Mouse (Mus musculus) mature B cell (primary cell): ENCODE measurements around the gene Pebp1.
"Not testable (repeated sequence)": the region's sequence is repeated elsewhere in the genome, so short reads cannot be mapped to it uniquely, and the experiment has no call there.

ENCODE experiments used
- in situ Hi-C: fragments of 300-500 bp; cut with MboI; formaldehyde crosslinking; loops from 2 replicates; pipeline ENCODE4 v1.14.3; 2019

The Pebp1 gene

DNA sequence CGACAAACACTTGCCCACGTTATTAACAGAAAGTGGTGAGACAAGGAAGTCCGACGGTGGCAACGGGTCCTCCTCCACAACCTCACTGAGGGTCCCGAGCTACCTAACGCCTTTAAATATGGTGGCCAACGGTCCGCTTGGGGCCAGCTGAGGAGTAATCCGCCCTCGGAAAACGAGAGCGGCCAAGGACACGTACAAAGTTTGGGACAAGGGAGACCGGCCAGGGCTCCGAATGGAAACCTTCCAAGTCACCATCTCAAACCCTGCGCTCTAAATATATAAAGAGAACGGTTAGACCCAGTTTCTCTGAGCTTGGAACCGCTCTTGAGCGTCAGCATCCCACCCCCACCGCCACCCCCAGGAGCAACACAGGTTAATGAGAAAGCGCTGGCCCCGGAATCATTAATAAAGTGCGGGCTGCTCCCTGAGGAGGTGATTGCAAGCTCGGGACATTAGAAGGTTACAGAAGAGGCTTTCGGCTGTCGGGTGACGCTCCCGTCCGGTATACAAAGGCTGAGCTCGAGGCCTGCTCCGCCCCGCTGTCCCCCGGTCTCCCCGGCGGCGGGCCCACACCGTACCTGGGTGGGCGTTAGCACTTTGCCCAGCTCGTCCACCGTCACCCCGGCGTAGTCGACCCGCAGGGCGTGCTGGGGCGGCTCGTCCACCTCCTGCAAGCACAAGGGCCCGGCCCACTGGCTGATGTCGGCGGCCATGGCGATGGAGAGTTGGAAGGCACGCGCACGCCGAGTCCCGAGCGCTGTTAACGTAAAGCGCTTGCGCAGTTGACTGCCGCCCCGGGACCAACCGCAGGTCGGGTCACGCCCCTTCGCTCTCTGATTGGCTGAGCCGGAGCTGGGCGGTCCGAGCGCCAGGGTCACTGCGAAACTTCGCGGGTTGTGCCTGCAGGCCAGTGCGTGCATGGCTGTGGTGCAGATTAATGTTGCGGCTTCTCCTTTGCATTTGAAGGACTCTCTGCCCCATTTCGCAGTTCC, at the start of gene Pebp1:
Pebp1 (minus strand) TSS at position 795 of the 992 bp plus-strand sequence.
- in situ Hi-C loops = loop anchor here (10.0 kb wide), 1 partner anchor 172 kb away; the partner anchor contains the start of gene Suds3

DNA sequence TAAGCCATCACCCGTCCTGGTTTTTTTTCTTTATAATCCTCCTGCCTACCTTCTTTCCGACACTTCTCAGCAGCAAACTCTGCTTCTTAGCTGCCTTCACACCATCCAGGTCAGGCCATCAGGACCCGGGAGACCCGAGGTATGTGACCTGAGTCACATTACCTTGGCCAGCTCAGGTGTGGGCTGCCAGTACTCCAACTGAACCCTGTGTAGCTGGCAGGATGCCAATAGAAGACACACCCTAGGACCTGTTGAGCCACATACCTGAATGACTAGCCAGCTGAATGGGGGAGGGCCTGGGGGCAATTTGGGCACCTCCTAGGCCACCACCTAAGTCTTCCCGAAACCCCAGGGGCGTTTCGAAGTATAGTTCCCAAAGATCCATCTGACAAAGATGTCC, 43.0 kb upstream of the Pebp1 start:
- in situ Hi-C loops = no loop called here

DNA sequence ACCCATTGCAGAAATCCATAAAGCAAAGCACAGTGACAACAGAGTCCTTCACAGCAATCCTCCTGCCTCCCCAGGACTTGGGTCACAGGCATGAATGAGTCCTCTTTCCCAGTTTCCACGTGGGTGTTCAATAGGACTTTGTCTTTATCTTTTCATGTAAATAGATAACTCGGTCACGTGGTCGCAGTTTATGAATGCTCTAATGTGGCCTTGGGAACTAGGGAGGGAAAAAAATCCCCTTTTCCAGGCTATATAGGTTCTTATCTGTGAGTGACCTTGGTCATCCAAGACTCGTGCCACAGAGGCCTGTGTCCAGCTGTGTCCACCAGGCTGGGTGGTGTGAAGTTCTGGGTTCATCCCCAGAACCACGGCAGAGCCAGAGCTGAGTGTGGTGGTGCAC, 39.0 kb upstream of the Pebp1 start:
- in situ Hi-C loops = no loop called here

DNA sequence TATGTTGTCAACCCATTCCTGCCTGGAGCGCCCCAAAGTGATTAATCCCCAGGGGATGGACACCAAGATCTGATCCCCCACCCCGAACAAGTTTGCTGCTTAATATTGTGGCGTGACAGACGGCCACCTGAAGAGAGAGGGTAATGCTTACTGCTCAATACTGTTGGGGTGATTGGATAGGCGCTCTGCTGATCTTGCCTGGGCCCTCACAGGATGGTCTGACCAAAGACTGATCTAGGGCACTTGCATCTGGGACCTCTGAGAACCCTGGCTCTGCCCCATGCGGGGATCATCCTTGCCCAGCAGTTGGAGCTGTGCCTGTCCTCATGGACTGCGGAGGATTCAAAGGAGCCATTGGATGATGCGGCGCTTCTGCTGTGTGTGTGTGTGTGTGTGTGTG, 36.3 kb upstream of the Pebp1 start:
- in situ Hi-C loops = no loop called here

- in situ Hi-C loops = no loop called here
These were observed 31.6 kb upstream of the Pebp1 start, which contains the start of gene Vsig10 for GRCm38 (mm10) chr5:117318741-117319629. Gene Vsig10 (plus strand): TSS chr5:117319083.

- in situ Hi-C loops = no loop called here
These were observed 27.4 kb upstream of the Pebp1 start for GRCm38 (mm10) chr5:117314587-117315428.

- in situ Hi-C loops = no loop called here
These were observed 26.5 kb upstream of the Pebp1 start for GRCm38 (mm10) chr5:117313909-117314308.

- in situ Hi-C loops = no loop called here
These were observed 26.0 kb upstream of the Pebp1 start for GRCm38 (mm10) chr5:117313420-117313819.

- in situ Hi-C loops = no loop called here
These were observed 20.3 kb upstream of the Pebp1 start for GRCm38 (mm10) chr5:117307699-117308098.

DNA sequence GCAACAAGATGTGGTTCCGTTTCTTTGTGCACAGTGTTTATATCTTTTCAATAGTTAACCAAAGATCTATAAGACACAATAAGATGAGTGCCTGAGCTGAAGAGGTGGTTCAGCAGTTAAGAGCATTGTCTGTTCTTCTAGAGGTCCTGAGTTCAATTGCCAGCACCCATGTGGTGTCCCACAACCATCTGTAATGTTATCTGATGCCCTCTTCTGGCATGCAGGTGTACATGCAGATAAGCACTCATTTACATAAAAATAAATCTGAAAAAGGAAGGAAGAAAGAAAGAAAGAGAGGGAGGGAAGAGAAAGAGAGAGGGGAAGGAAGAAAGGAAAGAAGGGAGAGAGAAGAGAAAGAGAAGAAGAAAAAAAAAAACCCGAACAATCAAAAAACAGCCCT, 19.4 kb upstream of the Pebp1 start:
- in situ Hi-C loops = no loop called here

DNA sequence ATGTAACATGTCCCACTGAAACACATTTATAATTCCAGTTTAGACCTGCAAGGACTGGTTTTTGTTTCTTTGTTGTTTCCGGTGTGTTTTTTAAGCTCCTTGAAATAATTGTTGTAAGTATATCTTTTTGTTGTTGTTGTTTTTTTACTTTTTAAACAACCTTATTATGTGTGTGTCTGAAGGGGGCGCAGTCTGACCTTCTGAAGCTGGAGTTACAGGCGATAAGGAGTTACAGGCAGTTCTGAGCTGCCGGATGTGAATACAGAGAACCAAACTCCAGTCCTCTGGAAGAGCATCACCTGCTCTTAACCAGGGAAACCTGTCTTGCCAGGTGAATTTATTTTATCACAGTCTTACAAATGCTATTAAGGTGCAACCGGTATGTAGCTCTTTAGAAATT, 18.3 kb upstream of the Pebp1 start:
- in situ Hi-C loops = no loop called here

GRCm38 (mm10) chr5:117304947-117305346, 17.5 kb upstream of the Pebp1 start:
- in situ Hi-C loops = no loop called here

- in situ Hi-C loops = no loop called here
These were observed 16.5 kb upstream of the Pebp1 start for GRCm38 (mm10) chr5:117303691-117304579.

- in situ Hi-C loops = no loop called here
These were observed 15.5 kb upstream of the Pebp1 start for GRCm38 (mm10) chr5:117302899-117303298.

DNA sequence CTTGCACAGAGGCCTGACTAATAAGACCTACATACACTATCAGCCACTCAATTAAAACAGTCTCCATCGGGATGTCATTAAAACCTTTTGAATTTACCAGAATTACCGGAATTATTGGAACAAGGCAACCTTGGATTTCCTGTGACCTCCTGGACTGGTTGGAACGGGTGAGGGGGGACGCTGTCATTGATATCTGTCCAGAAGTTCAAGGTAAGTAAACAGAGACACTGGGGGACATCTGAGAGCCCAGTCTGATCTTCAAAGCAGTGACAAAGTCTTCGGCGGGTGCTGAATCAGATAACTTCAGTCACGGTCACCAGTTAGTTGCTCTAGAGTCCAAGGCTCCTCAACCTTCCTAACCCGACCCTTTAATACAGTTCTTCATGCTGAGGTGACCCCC, 7.6 kb upstream of the Pebp1 start:
- in situ Hi-C loops = no loop called here

DNA sequence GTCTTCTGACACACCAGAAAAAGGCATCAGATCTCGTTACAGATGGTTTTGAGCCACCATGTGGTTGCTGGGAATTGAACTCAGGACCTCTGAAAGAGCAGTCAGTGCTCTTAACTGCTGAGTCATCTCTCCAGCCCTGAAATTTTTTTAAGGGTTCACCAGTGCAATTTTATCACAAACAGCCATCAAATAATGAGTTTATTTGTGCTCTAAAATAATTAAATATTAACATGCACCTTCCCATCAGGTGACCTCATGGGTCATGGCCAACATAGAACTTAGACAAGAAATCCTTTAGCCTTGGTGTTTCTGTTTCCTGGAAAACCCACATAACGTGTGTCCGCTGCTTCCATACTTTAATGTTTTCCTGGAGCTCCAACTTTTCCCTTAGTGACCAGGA, 6.4 kb upstream of the Pebp1 start:
- in situ Hi-C loops = not testable (repeated sequence)

- in situ Hi-C loops = no loop called here
These were observed 5.1 kb upstream of the Pebp1 start for GRCm38 (mm10) chr5:117292547-117292946.

DNA sequence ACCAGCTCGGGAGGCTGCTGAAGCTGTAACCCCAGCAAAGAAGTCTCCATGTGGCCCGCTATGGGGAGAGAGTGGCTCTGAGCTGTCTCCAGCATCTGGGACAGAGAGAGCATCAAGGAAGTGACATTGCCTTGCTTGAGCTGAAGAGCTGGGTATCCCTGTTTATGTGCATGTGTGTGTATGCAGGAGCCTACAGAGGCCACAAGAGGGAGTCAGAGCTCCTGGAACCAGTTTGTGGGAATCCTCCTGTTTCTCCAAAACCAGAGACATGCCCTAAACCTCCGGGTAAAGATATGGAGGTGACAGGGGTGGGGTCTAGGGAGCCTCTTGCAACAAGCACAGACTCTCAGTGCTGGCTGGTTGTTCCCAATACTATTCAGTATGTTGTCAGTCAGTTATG, 3.9 kb upstream of the Pebp1 start:
- in situ Hi-C loops = no loop called here

DNA sequence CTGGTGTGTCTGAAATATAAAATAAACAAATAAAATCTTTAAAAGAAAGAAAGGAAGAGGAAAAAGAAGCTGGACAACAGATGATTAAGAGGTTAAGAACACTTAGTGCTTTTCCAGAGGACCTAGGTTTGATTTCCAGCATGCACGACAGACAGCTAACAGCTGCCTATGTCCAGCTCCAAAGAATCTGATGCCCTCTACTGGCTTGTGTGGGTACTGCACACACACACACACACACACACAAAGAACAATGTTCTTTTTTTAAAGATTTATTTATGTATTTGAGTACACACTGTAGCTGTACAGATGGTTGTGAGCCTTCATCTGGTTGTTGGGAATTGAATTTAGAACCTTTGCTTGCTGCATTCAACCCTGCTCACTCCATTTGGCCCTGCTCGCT, 2.7 kb upstream of the Pebp1 start:
- in situ Hi-C loops = no loop called here

- in situ Hi-C loops = loop anchor here (10.0 kb wide), 1 partner anchor 175 kb away; the partner anchor contains the start of gene Suds3
These were observed 2.2 kb upstream of the Pebp1 start for GRCm38 (mm10) chr5:117289646-117290045.
